Mouse (Mus musculus): ENCODE measurements around the gene Fars2. TPM values are rescaled to one million over a fixed set of nuclear protein-coding genes. Genes with fewer than 3 reads are reported as not detected.
"Not testable (repeated sequence)": the region's sequence is repeated elsewhere in the genome, so short reads cannot be mapped to it uniquely, and the experiment has no call there.

The Fars2 gene
- polyA plus RNA-seq, 1 experiment from 2014 or later: 23.5 TPM

- 87% methylated on average over 11 of the region's 11 CpGs for WGBS
- Histone ChIP-seq H3K27me3 (replicated peaks; ENCODE audit: low read depth, poor library complexity, severe bottlenecking) (no peaks in the 10 kb centered on the region), H3K27ac (replicated peaks) (no peak overlapping the region), H3K36me3 (replicated peaks) (no peaks in the 10 kb centered on the region), H3K4me3 (no peak overlapping the region), H3K4me1 (no peaks in the 10 kb centered on the region), H3K9me3 (no peaks in the 10 kb centered on the region)
- no peak for DNase-seq (ENCODE audit: low spot score)
Measured at GRCm38 (mm10) chr13:36369400-36369799, 252.2 kb downstream of the Fars2 start.

GRCm38 (mm10) chr13:36383236-36383635 lies 266.0 kb downstream of the Fars2 start:
- no peaks in the 10 kb centered on the region for H3K27me3 ChIP-seq (replicated peaks; ENCODE audit: low read depth, poor library complexity, severe bottlenecking)
- WGBS: 67% methylated on average over 2 of the region's 2 CpGs
- H3K27ac ChIP-seq (replicated peaks): no peak overlapping the region
- no peak overlapping the region for H3K4me3 ChIP-seq
- H3K4me1 ChIP-seq: no peaks in the 10 kb centered on the region
- no peaks in the 10 kb centered on the region for H3K36me3 ChIP-seq (replicated peaks)
- H3K9me3 ChIP-seq: no peaks in the 10 kb centered on the region
- DNase-seq (ENCODE audit: low spot score): no peak

- Histone ChIP-seq H3K4me1 (no peaks in the 10 kb centered on the region), H3K27me3 (replicated peaks; ENCODE audit: low read depth, poor library complexity, severe bottlenecking) (no peaks in the 10 kb centered on the region), H3K9me3 (no peaks in the 10 kb centered on the region), H3K4me3 (no peak overlapping the region), H3K27ac (replicated peaks) (no peak overlapping the region), H3K36me3 (replicated peaks) (no peaks in the 10 kb centered on the region)
- 80% methylated on average over 5 of the region's 5 CpGs for WGBS
- DNase-seq (ENCODE audit: low spot score): no peak
Measured at GRCm38 (mm10) chr13:36386074-36386473, 268.9 kb downstream of the Fars2 start.

- H3K27me3 ChIP-seq (replicated peaks; ENCODE audit: low read depth, poor library complexity, severe bottlenecking): no peaks in the 10 kb centered on the region
- H3K27ac ChIP-seq (replicated peaks): no peak overlapping the region
- H3K36me3 ChIP-seq (replicated peaks): no peaks in the 10 kb centered on the region
- WGBS: 81% methylated on average over 7 of the region's 7 CpGs
- H3K4me1 ChIP-seq: 0 out of 2 replicates have a peak, but pooled peaks cover 12% of the 10 kb centered on the region
- DNase-seq (ENCODE audit: low spot score): no peak
- no peak overlapping the region for H3K4me3 ChIP-seq
- no peaks in the 10 kb centered on the region for H3K9me3 ChIP-seq
Measured at GRCm38 (mm10) chr13:36391936-36392335, 274.7 kb downstream of the Fars2 start.

GRCm38 (mm10) chr13:36392666-36393065 lies 275.5 kb downstream of the Fars2 start:
- Histone ChIP-seq H3K4me3 (no peak overlapping the region), H3K27me3 (replicated peaks; ENCODE audit: low read depth, poor library complexity, severe bottlenecking) (no peaks in the 10 kb centered on the region), H3K9me3 (no peaks in the 10 kb centered on the region), H3K4me1 (0 out of 2 replicates have a peak, but pooled peaks cover 12% of the 10 kb centered on the region), H3K27ac (replicated peaks) (no peak overlapping the region), H3K36me3 (replicated peaks) (no peaks in the 10 kb centered on the region)
- no peak for DNase-seq (ENCODE audit: low spot score)
- WGBS: 77% methylated on average over 4 of the region's 4 CpGs

GRCm38 (mm10) chr13:36401011-36401410 lies 283.8 kb downstream of the Fars2 start:
- no peak overlapping the region for H3K27ac ChIP-seq (replicated peaks)
- H3K4me3 ChIP-seq: no peak overlapping the region
- H3K9me3 ChIP-seq: no peaks in the 10 kb centered on the region
- no peaks in the 10 kb centered on the region for H3K27me3 ChIP-seq (replicated peaks; ENCODE audit: low read depth, poor library complexity, severe bottlenecking)
- no peaks in the 10 kb centered on the region for H3K36me3 ChIP-seq (replicated peaks)
- WGBS: 75% methylated on average over 2 of the region's 2 CpGs
- H3K4me1 ChIP-seq: 0 out of 2 replicates have a peak, but pooled peaks cover 4% of the 10 kb centered on the region
- no peak for DNase-seq (ENCODE audit: low spot score)

- H3K9me3 ChIP-seq: no peaks in the 10 kb centered on the region
- H3K27me3 ChIP-seq (replicated peaks; ENCODE audit: low read depth, poor library complexity, severe bottlenecking): no peaks in the 10 kb centered on the region
- DNase-seq (ENCODE audit: low spot score): no peak
- H3K4me3 ChIP-seq: no peak overlapping the region
- H3K27ac ChIP-seq (replicated peaks): no peak overlapping the region
- 0 out of 2 replicates have a peak, but pooled peaks cover 2% of the 10 kb centered on the region for H3K4me1 ChIP-seq
- H3K36me3 ChIP-seq (replicated peaks): no peaks in the 10 kb centered on the region
- 76% methylated on average over 1 of the region's 1 CpGs for WGBS
Measured at GRCm38 (mm10) chr13:36413276-36413675, 296.1 kb downstream of the Fars2 start.

- WGBS: 93% methylated on average over 1 of the region's 1 CpGs
- H3K9me3 ChIP-seq: no peaks in the 10 kb centered on the region
- H3K36me3 ChIP-seq (replicated peaks): no peaks in the 10 kb centered on the region
- H3K27me3 ChIP-seq (replicated peaks; ENCODE audit: low read depth, poor library complexity, severe bottlenecking): no peaks in the 10 kb centered on the region
- DNase-seq (ENCODE audit: low spot score): no peak
- no peak overlapping the region for H3K27ac ChIP-seq (replicated peaks)
- H3K4me3 ChIP-seq: no peak overlapping the region
- H3K4me1 ChIP-seq: 0 out of 2 replicates have a peak, but pooled peaks cover 2% of the 10 kb centered on the region
Measured at GRCm38 (mm10) chr13:36415176-36415575, 298.0 kb downstream of the Fars2 start.

GRCm38 (mm10) chr13:36416546-36416945 lies 299.3 kb downstream of the Fars2 start:
- Histone ChIP-seq H3K36me3 (replicated peaks) (no peaks in the 10 kb centered on the region), H3K4me1 (0 out of 2 replicates have a peak, but pooled peaks cover 2% of the 10 kb centered on the region), H3K27ac (replicated peaks) (no peak overlapping the region), H3K27me3 (replicated peaks; ENCODE audit: low read depth, poor library complexity, severe bottlenecking) (no peaks in the 10 kb centered on the region), H3K9me3 (no peaks in the 10 kb centered on the region), H3K4me3 (no peak overlapping the region)
- WGBS: 76% methylated on average over 4 of the region's 4 CpGs
- no peak for DNase-seq (ENCODE audit: low spot score)

- DNase-seq (ENCODE audit: low spot score): no peak
- H3K36me3 ChIP-seq (replicated peaks): no peaks in the 10 kb centered on the region
Measured at GRCm38 (mm10) chr13:36419357-36419756, 302.1 kb downstream of the Fars2 start.

GRCm38 (mm10) chr13:36422446-36422845 lies 305.2 kb downstream of the Fars2 start:
- no peaks in the 10 kb centered on the region for H3K36me3 ChIP-seq (replicated peaks)
- no peak overlapping the region for H3K4me3 ChIP-seq
- no peaks in the 10 kb centered on the region for H3K4me1 ChIP-seq
- H3K27me3 ChIP-seq (replicated peaks; ENCODE audit: low read depth, poor library complexity, severe bottlenecking): no peaks in the 10 kb centered on the region
- no peak for DNase-seq (ENCODE audit: low spot score)
- no peaks in the 10 kb centered on the region for H3K9me3 ChIP-seq
- no peak overlapping the region for H3K27ac ChIP-seq (replicated peaks)
- 76% methylated on average over 3 of the region's 3 CpGs for WGBS

More at GRCm38 (mm10) chr13:36419357-36419756, 302.1 kb downstream of the Fars2 start:
- H3K9me3 ChIP-seq: no peaks in the 10 kb centered on the region
- H3K27ac ChIP-seq (replicated peaks): no peak overlapping the region
- H3K4me3 ChIP-seq: no peak overlapping the region
- H3K27me3 ChIP-seq (replicated peaks; ENCODE audit: low read depth, poor library complexity, severe bottlenecking): no peaks in the 10 kb centered on the region
- 0 out of 2 replicates have a peak, but pooled peaks cover 2% of the 10 kb centered on the region for H3K4me1 ChIP-seq

- not testable (repeated sequence) for H3K27ac ChIP-seq (replicated peaks); H3K9me3 ChIP-seq; H3K36me3 ChIP-seq (replicated peaks); DNase-seq (ENCODE audit: low spot score); H3K4me3 ChIP-seq; H3K27me3 ChIP-seq (replicated peaks; ENCODE audit: low read depth, poor library complexity, severe bottlenecking); H3K4me1 ChIP-seq
- WGBS: 86% methylated on average over 17 of the region's 17 CpGs
Measured at GRCm38 (mm10) chr13:36425824-36426705, 308.9 kb downstream of the Fars2 start.
